Mouse (Mus musculus) spleen, postnatal 0 days (tissue): Measurements from ENCODE around the gene Tnfaip6. TPM values are rescaled to one million over a fixed set of nuclear protein-coding genes. Genes with fewer than 3 reads are reported as not detected.

ENCODE experiments used
- polyA plus RNA-seq: library from polyadenylated mRNA; unstranded; fragments of >200 nt; fragmentation: Nextera tagmentation; extraction: Ambion mirVana; gene quantifications from 2 replicates; pipeline ENCODE4 v1.2.1, GENCODE M21; 2015

Gene Tnfaip6
- polyA plus RNA-seq = 1.4 and 1.6 TPM in 2 replicates

GRCm38 (mm10) chr2:52037882-52038281 lies at the start of gene Tnfaip6:
Tnfaip6 (plus strand) TSS chr2:52038009.

GRCm38 (mm10) chr2:52072491-52073140 lies 34.8 kb downstream of the Tnfaip6 start, which contains the start of gene Rif1:
Rif1 (plus strand) TSS chr2:52072832.

Other genes starting within 250 kb of the Tnfaip6 start
- gene Rbm43, start 102.8 kb upstream of the Tnfaip6 start, polyA plus RNA-seq = 34.0 and 36.5 TPM in 2 replicates
- gene Nmi, start 64.5 kb upstream of the Tnfaip6 start, polyA plus RNA-seq = 27.8 and 31.8 TPM in 2 replicates
- gene Rif1, start 34.8 kb downstream of the Tnfaip6 start, polyA plus RNA-seq = 24.3 and 25.6 TPM in 2 replicates